Mouse (Mus musculus): Measurements from ENCODE around the gene Gm14325. TPM values are rescaled to one million over a fixed set of nuclear protein-coding genes. Genes with fewer than 3 reads are reported as not detected.
"Not testable (repeated sequence)": the region's sequence is repeated elsewhere in the genome, so short reads cannot be mapped to it uniquely, and the experiment has no call there.

Gene Gm14325
- 38.8 and 43.3 TPM in 2 replicates for polyA plus RNA-seq (2014; fragmentation: Nextera tagmentation; extraction: Ambion mirVana)

DNA sequence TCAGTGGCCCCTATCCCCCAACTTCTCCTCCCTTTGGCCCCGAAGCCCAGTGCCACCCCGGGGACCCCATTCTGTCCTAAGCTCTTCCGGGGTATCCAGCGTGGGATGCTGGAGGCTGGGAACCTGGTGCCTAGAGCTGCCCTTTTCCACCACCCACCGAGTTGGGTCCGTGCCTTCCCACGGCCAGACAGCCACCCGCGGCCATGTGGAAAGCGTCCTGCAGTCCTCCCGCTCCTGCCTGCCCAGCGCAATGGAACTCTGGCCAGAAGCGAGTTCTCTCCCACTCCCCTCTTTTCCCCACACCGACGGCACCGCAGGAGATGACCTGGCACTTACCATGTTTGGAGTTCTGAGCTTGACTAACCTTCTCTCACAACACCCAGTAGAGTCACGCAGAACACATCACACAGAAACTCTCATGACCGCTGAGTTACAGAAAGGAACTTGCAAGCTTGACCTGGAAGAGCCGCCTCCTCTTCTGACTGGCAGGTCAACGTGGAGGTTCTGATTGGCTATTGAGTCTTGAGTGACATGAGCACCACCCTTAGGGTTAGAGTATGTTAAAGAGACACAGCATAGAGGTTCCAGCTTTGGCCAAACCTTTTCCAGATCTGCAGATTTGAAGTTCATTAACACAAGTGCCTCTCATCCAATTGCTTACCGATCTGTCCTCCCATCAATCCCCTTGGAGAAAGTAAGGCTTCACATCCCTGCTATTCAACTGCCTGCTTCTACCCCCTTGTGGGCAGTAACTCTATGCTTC lies at the start of gene Gm14325:
Gene Gm14325 (minus strand): TSS at position 436 of the 763 bp plus-strand sequence.
- H3K27ac ChIP-seq (ENCODE audit: low read depth, low read length); H3K36me3 ChIP-seq (ENCODE audit: control insufficient read depth, insufficient read depth, low read length); H3K9me3 ChIP-seq (replicated peaks; ENCODE audit: control insufficient read depth, low read length); ATAC-seq; H3K27me3 ChIP-seq (replicated peaks; ENCODE audit: control insufficient read depth, insufficient read depth, low read length); H3K9ac ChIP-seq (ENCODE audit: low read length); H3K4me1 ChIP-seq (ENCODE audit: control insufficient read depth, insufficient read depth, low read length): not testable (repeated sequence)
- WGBS, result 4% methylated on average over 15 of the region's 21 CpGs
- Histone ChIP-seq H3K4me3 (ENCODE audit: low read depth, low read length) (peak within 1 kb of the TSS; percentile 28), H3K4me2 (ENCODE audit: low read length) (peak within 1 kb of the TSS; percentile 37)
- DNase-seq (ENCODE audit: low spot score), result peak; percentile 81

DNA sequence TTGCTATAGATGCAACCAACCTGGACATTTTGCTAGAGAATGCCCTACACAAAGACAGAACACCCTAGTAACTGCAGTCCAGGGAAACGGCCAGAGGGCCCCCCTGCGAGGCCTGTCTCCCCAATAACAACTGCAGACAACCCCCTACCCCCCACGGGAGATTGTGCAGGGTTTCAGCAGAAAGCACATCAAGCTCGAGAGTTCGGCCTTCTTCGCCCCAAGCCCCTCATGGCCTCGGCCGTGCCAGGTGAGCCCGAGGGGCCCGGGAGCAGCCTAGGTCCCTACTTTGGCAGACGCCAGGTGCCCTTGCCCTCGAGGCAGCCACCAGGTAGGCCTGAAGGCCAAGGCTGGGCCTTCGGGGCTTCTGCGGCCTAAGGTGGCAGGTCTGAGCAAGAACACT lies 47.6 kb upstream of the Gm14325 start:
- 89% methylated on average over 12 of the region's 14 CpGs for WGBS
- not testable (repeated sequence) for H3K27ac ChIP-seq (ENCODE audit: low read depth, low read length); H3K36me3 ChIP-seq (ENCODE audit: control insufficient read depth, insufficient read depth, low read length); H3K4me2 ChIP-seq (ENCODE audit: low read length); H3K9me3 ChIP-seq (replicated peaks; ENCODE audit: control insufficient read depth, low read length); ATAC-seq; DNase-seq (ENCODE audit: low spot score); H3K27me3 ChIP-seq (replicated peaks; ENCODE audit: control insufficient read depth, insufficient read depth, low read length); H3K4me1 ChIP-seq (ENCODE audit: control insufficient read depth, insufficient read depth, low read length); H3K9ac ChIP-seq (ENCODE audit: low read length); H3K4me3 ChIP-seq (ENCODE audit: low read depth, low read length)

DNA sequence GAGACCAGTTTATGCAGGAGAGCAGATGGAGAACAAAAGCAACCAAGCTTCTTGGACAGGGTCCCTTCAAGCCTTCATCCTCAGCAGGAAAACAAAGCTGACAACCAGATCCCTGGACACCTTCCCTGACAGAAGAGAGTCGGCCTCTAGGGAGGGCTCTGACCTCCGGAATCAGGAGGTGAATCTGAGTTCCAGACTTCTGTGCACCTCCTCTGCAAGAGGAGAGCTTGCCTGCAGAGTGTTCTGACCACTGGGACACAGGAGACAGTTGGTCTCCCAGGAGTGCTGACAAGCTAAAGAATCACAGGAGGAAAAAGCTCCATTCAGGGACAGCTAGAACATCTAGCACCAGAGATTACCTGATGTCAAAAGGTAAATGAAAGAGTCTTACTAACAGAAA lies 22.1 kb upstream of the Gm14325 start:
- H3K9ac ChIP-seq (ENCODE audit: low read length); H3K9me3 ChIP-seq (replicated peaks; ENCODE audit: control insufficient read depth, low read length); H3K4me2 ChIP-seq (ENCODE audit: low read length); H3K36me3 ChIP-seq (ENCODE audit: control insufficient read depth, insufficient read depth, low read length); H3K27ac ChIP-seq (ENCODE audit: low read depth, low read length); H3K4me3 ChIP-seq (ENCODE audit: low read depth, low read length); ATAC-seq; H3K4me1 ChIP-seq (ENCODE audit: control insufficient read depth, insufficient read depth, low read length); H3K27me3 ChIP-seq (replicated peaks; ENCODE audit: control insufficient read depth, insufficient read depth, low read length); DNase-seq (ENCODE audit: low spot score): not testable (repeated sequence)
- WGBS, result 95% methylated on average over 2 of the region's 2 CpGs

DNA sequence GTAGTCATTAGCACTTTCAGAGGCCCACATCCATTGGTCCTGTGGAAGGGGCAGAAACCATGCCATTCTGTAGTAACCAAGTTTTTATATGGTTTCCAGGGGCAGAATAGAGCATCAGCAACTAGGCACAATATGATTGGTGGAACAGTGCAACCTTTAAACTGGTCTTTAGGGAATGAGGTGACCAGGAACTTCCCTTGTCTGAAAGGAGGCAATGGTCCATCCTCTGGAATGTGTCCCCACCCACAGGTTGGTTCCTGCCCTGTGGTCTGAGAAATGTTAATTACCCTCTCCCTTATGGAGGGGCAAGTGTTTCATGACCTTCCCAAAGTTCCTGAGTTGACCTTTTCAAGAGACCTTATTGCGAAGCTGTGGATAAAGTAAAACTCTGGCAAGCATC lies 3.5 kb upstream of the Gm14325 start:
- H3K9me3 ChIP-seq (replicated peaks; ENCODE audit: control insufficient read depth, low read length); H3K36me3 ChIP-seq (ENCODE audit: control insufficient read depth, insufficient read depth, low read length); H3K4me3 ChIP-seq (ENCODE audit: low read depth, low read length); H3K4me1 ChIP-seq (ENCODE audit: control insufficient read depth, insufficient read depth, low read length); H3K27ac ChIP-seq (ENCODE audit: low read depth, low read length); ATAC-seq; H3K4me2 ChIP-seq (ENCODE audit: low read length); H3K9ac ChIP-seq (ENCODE audit: low read length); DNase-seq (ENCODE audit: low spot score); H3K27me3 ChIP-seq (replicated peaks; ENCODE audit: control insufficient read depth, insufficient read depth, low read length): not testable (repeated sequence)
- WGBS, result 96% methylated on average over 1 of the region's 1 CpGs

DNA sequence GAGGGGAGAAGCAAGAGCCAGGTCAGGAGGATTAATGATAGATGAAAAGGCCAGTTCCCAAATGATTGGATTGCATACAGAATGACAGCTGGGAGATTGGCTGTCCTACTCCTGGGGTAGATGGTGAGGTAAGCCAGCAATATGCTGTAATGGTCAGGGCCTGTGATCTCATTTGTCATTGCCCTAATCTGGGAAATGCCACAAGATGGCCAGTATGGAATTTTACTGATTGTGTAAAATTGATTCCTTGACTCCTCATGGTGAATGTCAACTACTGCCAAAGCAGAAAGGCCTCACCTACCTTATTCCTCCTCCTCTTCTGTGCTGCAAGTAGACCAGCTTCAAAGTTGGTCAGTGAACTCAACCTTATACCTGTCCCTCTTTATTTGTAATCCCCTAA lies 3.4 kb downstream of the Gm14325 start:
- not testable (repeated sequence) for H3K36me3 ChIP-seq (ENCODE audit: control insufficient read depth, insufficient read depth, low read length); H3K9me3 ChIP-seq (replicated peaks; ENCODE audit: control insufficient read depth, low read length); ATAC-seq; H3K9ac ChIP-seq (ENCODE audit: low read length); DNase-seq (ENCODE audit: low spot score); H3K4me2 ChIP-seq (ENCODE audit: low read length); H3K4me3 ChIP-seq (ENCODE audit: low read depth, low read length); H3K4me1 ChIP-seq (ENCODE audit: control insufficient read depth, insufficient read depth, low read length); H3K27me3 ChIP-seq (replicated peaks; ENCODE audit: control insufficient read depth, insufficient read depth, low read length); H3K27ac ChIP-seq (ENCODE audit: low read depth, low read length)

DNA sequence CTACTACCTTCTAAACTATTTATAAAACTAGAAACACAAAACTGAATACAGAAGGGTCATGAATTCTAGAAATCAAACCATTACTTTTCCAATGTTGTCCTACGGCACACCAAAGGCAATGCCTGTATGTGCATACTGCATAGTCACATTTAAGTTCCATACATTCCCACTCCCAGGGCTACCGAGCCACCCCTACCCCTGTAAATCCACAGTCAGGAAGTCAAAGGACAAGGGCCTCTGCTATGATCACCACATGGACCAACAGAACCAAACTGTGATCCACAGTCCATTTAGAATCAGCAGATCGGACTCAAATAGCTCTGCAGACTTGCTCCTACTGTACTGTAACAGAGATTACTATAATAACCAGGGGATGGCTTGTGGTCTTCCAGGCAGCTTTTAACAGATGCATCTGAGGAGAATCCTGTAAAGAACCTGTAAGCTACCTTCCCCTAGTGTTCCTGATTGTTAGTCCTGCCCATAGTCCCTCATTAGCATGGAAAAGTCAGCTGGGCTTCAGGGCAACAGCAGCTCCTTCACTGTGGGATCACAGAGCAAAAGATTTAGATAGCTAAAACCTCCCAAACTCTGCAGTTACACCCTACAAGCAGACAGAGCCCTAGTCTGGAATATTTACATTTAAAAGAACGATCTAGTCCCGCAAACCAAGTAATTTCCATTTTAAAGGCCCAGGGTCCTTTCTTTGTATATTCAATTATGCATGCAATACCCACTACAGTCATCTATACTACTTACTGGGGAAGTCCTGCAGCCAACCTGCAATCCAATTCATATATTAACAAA lies 4.2 kb downstream of the Gm14325 start:
- ATAC-seq; H3K4me1 ChIP-seq (ENCODE audit: control insufficient read depth, insufficient read depth, low read length): not testable (repeated sequence)
- 75% methylated on average over 5 of the region's 5 CpGs for WGBS

DNA sequence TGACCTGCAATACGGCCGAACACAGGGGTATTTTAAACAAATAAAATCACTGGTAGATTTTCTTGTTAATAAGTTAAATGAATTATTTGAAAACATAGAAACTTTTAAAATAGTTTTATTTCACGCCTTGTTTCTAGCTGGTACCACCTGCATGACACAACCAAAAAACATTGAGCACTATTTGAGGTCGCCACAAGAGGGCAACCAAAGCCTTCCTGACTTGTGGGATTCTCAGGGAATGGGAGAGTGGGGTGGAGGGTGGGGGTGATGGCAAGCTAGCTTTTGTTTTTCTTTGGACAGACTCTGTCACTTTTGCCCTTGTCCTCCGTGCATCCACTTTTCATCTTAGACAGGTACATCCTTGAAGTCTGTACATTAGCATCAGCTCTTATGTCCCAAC lies 18.2 kb downstream of the Gm14325 start:
- not testable (repeated sequence) for H3K9ac ChIP-seq (ENCODE audit: low read length); H3K27me3 ChIP-seq (replicated peaks; ENCODE audit: control insufficient read depth, insufficient read depth, low read length); H3K36me3 ChIP-seq (ENCODE audit: control insufficient read depth, insufficient read depth, low read length); ATAC-seq; DNase-seq (ENCODE audit: low spot score); H3K4me1 ChIP-seq (ENCODE audit: control insufficient read depth, insufficient read depth, low read length); H3K9me3 ChIP-seq (replicated peaks; ENCODE audit: control insufficient read depth, low read length); H3K4me3 ChIP-seq (ENCODE audit: low read depth, low read length); H3K27ac ChIP-seq (ENCODE audit: low read depth, low read length); H3K4me2 ChIP-seq (ENCODE audit: low read length)
- WGBS, result 60% methylated on average over 1 of the region's 5 CpGs

More for the DNA sequence above, 4.2 kb downstream of the Gm14325 start:
- not testable (repeated sequence) for H3K4me2 ChIP-seq (ENCODE audit: low read length); H3K27me3 ChIP-seq (replicated peaks; ENCODE audit: control insufficient read depth, insufficient read depth, low read length); H3K9ac ChIP-seq (ENCODE audit: low read length); H3K27ac ChIP-seq (ENCODE audit: low read depth, low read length); H3K36me3 ChIP-seq (ENCODE audit: control insufficient read depth, insufficient read depth, low read length); H3K9me3 ChIP-seq (replicated peaks; ENCODE audit: control insufficient read depth, low read length); H3K4me3 ChIP-seq (ENCODE audit: low read depth, low read length); DNase-seq (ENCODE audit: low spot score)

DNA sequence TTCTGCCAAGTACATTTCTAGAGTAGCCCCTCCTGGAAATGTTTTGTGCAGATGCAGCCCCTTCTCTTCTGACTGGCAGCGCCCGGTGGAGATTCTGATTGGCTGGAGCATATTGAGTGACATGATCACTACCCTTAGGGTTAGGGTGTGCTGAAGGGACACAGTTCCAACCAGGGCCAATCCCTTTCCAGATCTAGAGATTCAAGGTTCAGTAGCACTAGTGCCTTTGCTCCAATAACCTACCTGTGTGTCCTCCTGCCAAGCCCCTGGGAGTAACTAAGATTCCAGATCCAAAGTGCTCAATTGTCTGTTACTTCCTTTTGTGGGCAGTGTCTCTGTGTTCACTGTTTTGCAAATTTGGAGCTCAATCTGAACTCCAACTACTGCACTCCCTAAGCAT lies 34.0 kb downstream of the Gm14325 start:
- H3K4me1 ChIP-seq (ENCODE audit: control insufficient read depth, insufficient read depth, low read length); H3K9ac ChIP-seq (ENCODE audit: low read length); DNase-seq (ENCODE audit: low spot score); H3K36me3 ChIP-seq (ENCODE audit: control insufficient read depth, insufficient read depth, low read length); H3K4me3 ChIP-seq (ENCODE audit: low read depth, low read length); H3K27me3 ChIP-seq (replicated peaks; ENCODE audit: control insufficient read depth, insufficient read depth, low read length); H3K9me3 ChIP-seq (replicated peaks; ENCODE audit: control insufficient read depth, low read length); H3K27ac ChIP-seq (ENCODE audit: low read depth, low read length); ATAC-seq; H3K4me2 ChIP-seq (ENCODE audit: low read length): not testable (repeated sequence)
- no CpG with 5 or more reads among the region's 2 CpGs for WGBS

DNA sequence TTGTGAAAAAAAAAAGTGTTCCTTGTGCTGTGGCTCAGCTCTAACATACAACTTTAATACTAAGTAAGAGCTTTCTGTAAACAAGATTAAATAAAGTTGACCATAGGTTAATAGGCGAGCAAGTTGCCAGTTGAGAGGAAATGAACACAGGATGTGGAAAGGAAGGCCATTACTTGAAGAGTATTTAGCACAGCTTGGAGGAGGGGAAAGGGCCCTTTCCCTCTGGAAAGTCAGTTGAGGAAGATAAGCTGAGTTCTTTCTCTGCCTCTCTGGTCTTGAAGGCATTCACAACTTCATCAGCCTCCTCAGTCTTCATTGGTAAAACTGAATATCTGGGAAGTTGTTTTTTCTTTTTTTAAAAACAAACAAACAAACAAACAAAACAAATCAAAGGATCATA lies 52.8 kb downstream of the Gm14325 start:
- H3K36me3 ChIP-seq (ENCODE audit: control insufficient read depth, insufficient read depth, low read length); H3K4me2 ChIP-seq (ENCODE audit: low read length); H3K27ac ChIP-seq (ENCODE audit: low read depth, low read length); H3K9me3 ChIP-seq (replicated peaks; ENCODE audit: control insufficient read depth, low read length); ATAC-seq; DNase-seq (ENCODE audit: low spot score); H3K4me3 ChIP-seq (ENCODE audit: low read depth, low read length); H3K4me1 ChIP-seq (ENCODE audit: control insufficient read depth, insufficient read depth, low read length); H3K27me3 ChIP-seq (replicated peaks; ENCODE audit: control insufficient read depth, insufficient read depth, low read length); H3K9ac ChIP-seq (ENCODE audit: low read length): not testable (repeated sequence)
- 89% methylated on average over 1 of the region's 1 CpGs for WGBS

Data from forebrain, embryonic 14.5 days (tissue).